Mouse (Mus musculus) frontal cortex, adult (tissue): ENCODE results near the gene Unc5a.

Source experiments
- ATAC-seq: cut with Nextera tagmentation; 2 replicates; pipeline ENCODE4 v1.9.2; 2017; ENCODE audit warnings: mild to moderate bottlenecking, moderate library complexity, mixed read lengths; ENCODE audit not compliant: low TSS enrichment

Unc5a gene

GRCm38 (mm10) chr13:55002090-55002489 lies 52.9 kb downstream of the Unc5a start:
- ATAC-seq: peak; percentile 58

- no peak for ATAC-seq
These were observed 55.4 kb downstream of the Unc5a start for GRCm38 (mm10) chr13:55004646-55005045.

- ATAC-seq: peak; percentile 62; the same call in 1 of the 2 replicates
These were observed 56.6 kb downstream of the Unc5a start for GRCm38 (mm10) chr13:55005691-55006414.

GRCm38 (mm10) chr13:55006415-55006742 lies 57.2 kb downstream of the Unc5a start:
- ATAC-seq: no peak; the same call in 1 of the 2 replicates

- no peak for ATAC-seq
These were observed 59.4 kb downstream of the Unc5a start for GRCm38 (mm10) chr13:55008589-55008988.

GRCm38 (mm10) chr13:55011103-55011502 lies 61.9 kb downstream of the Unc5a start:
- no peak for ATAC-seq

GRCm38 (mm10) chr13:55011981-55012478 lies 62.8 kb downstream of the Unc5a start:
- no peak for ATAC-seq

GRCm38 (mm10) chr13:55013702-55014344 lies 64.6 kb downstream of the Unc5a start:
- no peak for ATAC-seq

GRCm38 (mm10) chr13:55014451-55014850 lies 65.2 kb downstream of the Unc5a start:
- ATAC-seq: no peak

- no peak for ATAC-seq
These were observed 68.1 kb downstream of the Unc5a start for GRCm38 (mm10) chr13:55017154-55017897.

GRCm38 (mm10) chr13:55017898-55018599 lies 68.8 kb downstream of the Unc5a start:
- ATAC-seq: no peak

- no peak for ATAC-seq
These were observed 69.5 kb downstream of the Unc5a start for GRCm38 (mm10) chr13:55018700-55019099.

- ATAC-seq: no peak
These were observed 70.0 kb downstream of the Unc5a start for GRCm38 (mm10) chr13:55019181-55019580.

- no peak for ATAC-seq
These were observed 70.8 kb downstream of the Unc5a start for GRCm38 (mm10) chr13:55020051-55020450.

GRCm38 (mm10) chr13:55021194-55021779 lies 72.1 kb downstream of the Unc5a start, which contains the start of gene Hk3:
Gene Hk3, minus strand, starts transcription at chr13:55021385.
- ATAC-seq: no peak

- ATAC-seq: no peak
These were observed 73.0 kb downstream of the Unc5a start for GRCm38 (mm10) chr13:55022256-55022655.

GRCm38 (mm10) chr13:55022715-55023114 lies 73.5 kb downstream of the Unc5a start:
- no peak for ATAC-seq

- no peak for ATAC-seq
These were observed 75.0 kb downstream of the Unc5a start for GRCm38 (mm10) chr13:55024215-55024614.

- no peak for ATAC-seq
These were observed 90.8 kb downstream of the Unc5a start for GRCm38 (mm10) chr13:55040016-55040415.

- ATAC-seq: no peak
These were observed 98.5 kb downstream of the Unc5a start for GRCm38 (mm10) chr13:55047706-55048105.
